Comparison of ENCODE assay signal across 8 mouse cellular contexts in genomic region chr5:74641000-74641399, GRCm38 (mm10).
DNase-seq lines count a peak whose midpoint lies in the region; ATAC-seq and TF ChIP-seq lines count a peak whose summit lies in the region.

No protein-coding gene starts in this region.

- no peak overlapping the region for H3K4me3 ChIP-seq in kidney, postnatal 0 days (replicated peaks; ENCODE audit: low read depth, low read length)

- 38% methylated on average over 6 of the region's 6 CpGs for WGBS in kidney, postnatal 0 days

- H3K9me3 ChIP-seq in kidney, postnatal 0 days (replicated peaks; ENCODE audit: low read length) = no peaks in the 10 kb centered on the region

- no peaks in the 10 kb centered on the region for H3K36me3 ChIP-seq in kidney, postnatal 0 days (ENCODE audit: insufficient read depth, low read length)

- no peak overlapping the region for H3K4me2 ChIP-seq in kidney, postnatal 0 days (ENCODE audit: low read length)

- H3K9ac ChIP-seq in kidney, postnatal 0 days (ENCODE audit: low read depth, low read length) = no peak overlapping the region

- no peaks in the 10 kb centered on the region for H3K27me3 ChIP-seq in kidney, postnatal 0 days (ENCODE audit: insufficient read depth, low read length)

- TF ChIP-seq CTCF in kidney, postnatal 0 days (IDR thresholded peaks at IDR 0.05; ENCODE audit: low read depth) = peak; percentile 69

- ATAC-seq in frontal cortex, adult (ENCODE audit: low TSS enrichment) = peak; percentile 81
- no peak for ATAC-seq in kidney, postnatal 0 days (replicated peaks; ENCODE audit: low FRiP score, low read depth)
- peak; percentile 61; the same call in 1 of the 2 replicates for ATAC-seq in megakaryocyte-erythroid progenitor cell, adult 5-6 weeks (replicated peaks; ENCODE audit: low FRiP score, low TSS enrichment, poor library complexity, severe bottlenecking)

- no peak for DNase-seq in frontal cortex, postnatal 14 days (ENCODE audit: low spot score in 2 of 2)
- peak; percentile 13 to 19 for DNase-seq in right cerebral cortex, adult 2 months (ENCODE audit: low spot score in 2 of 2)
- no peak for DNase-seq in right cerebral cortex, postnatal 4 days
- DNase-seq in cerebellum, postnatal 14 days = peak; percentile 26 to 38
- peak; percentile 57 for DNase-seq in kidney, postnatal 0 days (ENCODE audit: low spot score)
- DNase-seq in spleen, postnatal 14 days (ENCODE audit: low spot score in 2 of 2) = no peak

- no peaks in the 10 kb centered on the region for H3K4me1 ChIP-seq in kidney, postnatal 0 days (replicated peaks; ENCODE audit: insufficient read depth, low read length)

- H3K27ac ChIP-seq in kidney, postnatal 0 days = no peak overlapping the region

Comparison
In these comparisons a context has a peak if more than half of its experiments do, and no peak if none do; other contexts are left out.
1. DNase-seq: peak in right cerebral cortex, adult 2 months (2 of 2), cerebellum, postnatal 14 days (2 of 2) and kidney, postnatal 0 days (single experiment); none in frontal cortex, postnatal 14 days (0 of 2), right cerebral cortex, postnatal 4 days (single experiment) and spleen, postnatal 14 days (0 of 2).